Mouse (Mus musculus) limb, embryonic 10.5 days (tissue): ENCODE data around the gene Iffo1. TPM values are rescaled to one million over a fixed set of nuclear protein-coding genes. Genes with fewer than 3 reads are reported as not detected.
A peak's percentile ranks its signal among the peaks of the same experiment; 100 is the strongest.

Experiments used
- DNase-seq: peaks from one replicate; pipeline ENCODE4 v3.0.0-alpha.2; 2017; ENCODE audit warnings: low spot score
- H3K27ac ChIP-seq: fragments of 300-500 bp; sonication (generic); 2 replicates; pipeline ENCODE4 v1.5.1; 2016; ENCODE audit warnings: mild to moderate bottlenecking
- H3K27me3 ChIP-seq: fragments of 300-500 bp; sonication (generic); 2 replicates; pipeline ENCODE4 v1.6.1; 2016; ENCODE audit warnings: low read depth, mild to moderate bottlenecking; ENCODE audit not compliant: poor library complexity, severe bottlenecking
- H3K36me3 ChIP-seq: fragments of 300-500 bp; sonication (generic); 2 replicates; pipeline ENCODE4 v1.6.1; 2016; ENCODE audit warnings: mild to moderate bottlenecking, moderate library complexity
- H3K4me1 ChIP-seq: fragments of 300-500 bp; sonication (generic); 2 replicates; pipeline ENCODE4 v1.6.1; 2016
- H3K4me3 ChIP-seq: fragments of 300-500 bp; sonication (generic); 2 replicates; pipeline ENCODE4 v1.5.1; 2016; ENCODE audit warnings: mild to moderate bottlenecking, moderate library complexity
- H3K9me3 ChIP-seq: fragments of 300-500 bp; sonication (generic); replicated peaks from 2 replicates; pipeline ENCODE4 v1.6.1; 2016; ENCODE audit warnings: mild to moderate bottlenecking
- WGBS: fragments of 180-500 bp; shearing (Covaris S2); methylation state at CpG from one replicate; pipeline ENCODE4 v1.1.7; 2016; 5-methylcytosine and 5-hydroxymethylcytosine counted together
- polyA plus RNA-seq: library from polyadenylated mRNA; unstranded; fragments of >200 nt; fragmentation: Nextera tagmentation; extraction: Ambion mirVana; gene quantifications from 2 replicates; pipeline ENCODE4 v1.2.1, GENCODE M21; 2016

Gene Iffo1
- polyA plus RNA-seq = 10.9 and 15.5 TPM in 2 replicates

GRCm38 (mm10) chr6:125145001-125145400 lies at the start of gene Iffo1:
TSS of gene Iffo1 (plus strand) at chr6:125145241.
- peaks cover 57% of the 10 kb centered on the region for H3K4me1 ChIP-seq
- H3K4me3 ChIP-seq = peak within 1 kb of the TSS; percentile 81
- under 1% methylated on average over 16 of the region's 16 CpGs for WGBS
- peak; percentile 89 for DNase-seq
- peak within 1 kb of the TSS; percentile 93 for H3K27ac ChIP-seq
- peaks cover 75% of the 10 kb centered on the region for H3K36me3 ChIP-seq
- no peaks in the 10 kb centered on the region for H3K27me3 ChIP-seq
- no peaks in the 10 kb centered on the region for H3K9me3 ChIP-seq

GRCm38 (mm10) chr6:125095391-125096278 lies 49.4 kb upstream of the Iffo1 start, which contains the start of gene Chd4:
TSS of gene Chd4 (plus strand) at chr6:125095981.
- H3K4me3 ChIP-seq = peak within 1 kb of the TSS; percentile 100
- H3K27me3 ChIP-seq = no peaks in the 10 kb centered on the region
- WGBS = 3% methylated on average over 41 of the region's 45 CpGs
- H3K4me1 ChIP-seq = peaks cover 54% of the 10 kb centered on the region
- no peaks in the 10 kb centered on the region for H3K9me3 ChIP-seq
- H3K36me3 ChIP-seq = peaks cover 36% of the 10 kb centered on the region
- peak within 1 kb of the TSS; percentile 97 for H3K27ac ChIP-seq
- peak; percentile 97 for DNase-seq

GRCm38 (mm10) chr6:125096279-125096596 lies 48.8 kb upstream of the Iffo1 start:
- WGBS = 3% methylated on average over 25 of the region's 32 CpGs

GRCm38 (mm10) chr6:125096597-125097345 lies 48.3 kb upstream of the Iffo1 start:
- peak overlapping the region; percentile 97 for H3K27ac ChIP-seq
- peak overlapping the region; percentile 100 for H3K4me3 ChIP-seq
- no peaks in the 10 kb centered on the region for H3K27me3 ChIP-seq
- peaks cover 62% of the 10 kb centered on the region for H3K4me1 ChIP-seq
- peak; percentile 68 for DNase-seq
- under 1% methylated on average over 43 of the region's 44 CpGs for WGBS
- H3K36me3 ChIP-seq = peaks cover 47% of the 10 kb centered on the region
- H3K9me3 ChIP-seq = no peaks in the 10 kb centered on the region

More at GRCm38 (mm10) chr6:125096279-125096596, 48.8 kb upstream of the Iffo1 start:
- Histone ChIP-seq H3K27ac (peak overlapping the region; percentile 97), H3K27me3 (no peaks in the 10 kb centered on the region), H3K9me3 (no peaks in the 10 kb centered on the region), H3K4me1 (peaks cover 57% of the 10 kb centered on the region), H3K4me3 (peak overlapping the region; percentile 100), H3K36me3 (peaks cover 42% of the 10 kb centered on the region)
- no peak for DNase-seq

- H3K27ac ChIP-seq = peak overlapping the region; percentile 97
- H3K4me1 ChIP-seq = peaks cover 66% of the 10 kb centered on the region
- 2% methylated on average over 12 of the region's 12 CpGs for WGBS
- H3K27me3 ChIP-seq = no peaks in the 10 kb centered on the region
- H3K36me3 ChIP-seq = peaks cover 53% of the 10 kb centered on the region
- no peak for DNase-seq
- H3K4me3 ChIP-seq = peak overlapping the region; percentile 100
- H3K9me3 ChIP-seq = no peaks in the 10 kb centered on the region
Observed at GRCm38 (mm10) chr6:125097346-125097689, 47.7 kb upstream of the Iffo1 start.

GRCm38 (mm10) chr6:125097951-125098350 lies 47.1 kb upstream of the Iffo1 start:
- Histone ChIP-seq H3K4me1 (peaks cover 68% of the 10 kb centered on the region), H3K27ac (peak overlapping the region; percentile 97; the same call in 1 of the 2 replicates), H3K4me3 (peak overlapping the region; percentile 100), H3K36me3 (peaks cover 59% of the 10 kb centered on the region), H3K9me3 (no peaks in the 10 kb centered on the region), H3K27me3 (no peaks in the 10 kb centered on the region)
- DNase-seq = no peak
- WGBS = 66% methylated on average over 8 of the region's 8 CpGs

- Histone ChIP-seq H3K27ac (peak overlapping the region; percentile 50), H3K27me3 (no peaks in the 10 kb centered on the region), H3K9me3 (no peaks in the 10 kb centered on the region), H3K36me3 (peaks cover 65% of the 10 kb centered on the region), H3K4me1 (peaks cover 68% of the 10 kb centered on the region), H3K4me3 (peak overlapping the region; percentile 100)
- no peak for DNase-seq
- 73% methylated on average over 3 of the region's 3 CpGs for WGBS
Observed at GRCm38 (mm10) chr6:125098513-125098912, 46.5 kb upstream of the Iffo1 start.

GRCm38 (mm10) chr6:125099421-125099971 lies 45.5 kb upstream of the Iffo1 start:
- Histone ChIP-seq H3K9me3 (no peaks in the 10 kb centered on the region), H3K36me3 (peaks cover 74% of the 10 kb centered on the region), H3K4me1 (peaks cover 68% of the 10 kb centered on the region), H3K4me3 (peak overlapping the region; percentile 100), H3K27me3 (no peaks in the 10 kb centered on the region), H3K27ac (peak overlapping the region; percentile 70)
- DNase-seq = no peak
- 63% methylated on average over 5 of the region's 5 CpGs for WGBS

- no peak overlapping the region for H3K27ac ChIP-seq
- 68% methylated on average over 9 of the region's 9 CpGs for WGBS
- H3K4me1 ChIP-seq = peaks cover 55% of the 10 kb centered on the region
- peak overlapping the region; percentile 100; the same call in 1 of the 2 replicates for H3K4me3 ChIP-seq
- peak; percentile 59 for DNase-seq
- H3K36me3 ChIP-seq = peaks cover 94% of the 10 kb centered on the region
- H3K9me3 ChIP-seq = no peaks in the 10 kb centered on the region
- H3K27me3 ChIP-seq = no peaks in the 10 kb centered on the region
Observed at GRCm38 (mm10) chr6:125101444-125101843, 43.6 kb upstream of the Iffo1 start.

GRCm38 (mm10) chr6:125104223-125104622 lies 40.8 kb upstream of the Iffo1 start:
- peaks cover 100% of the 10 kb centered on the region for H3K36me3 ChIP-seq
- H3K9me3 ChIP-seq = no peaks in the 10 kb centered on the region
- H3K4me3 ChIP-seq = no peak overlapping the region
- 95% methylated on average over 4 of the region's 4 CpGs for WGBS
- H3K27ac ChIP-seq = no peak overlapping the region
- DNase-seq = no peak
- peaks cover 31% of the 10 kb centered on the region for H3K4me1 ChIP-seq
- no peaks in the 10 kb centered on the region for H3K27me3 ChIP-seq

GRCm38 (mm10) chr6:125107705-125108104 lies 37.3 kb upstream of the Iffo1 start:
- Histone ChIP-seq H3K27ac (no peak overlapping the region), H3K9me3 (no peaks in the 10 kb centered on the region), H3K36me3 (peaks cover 100% of the 10 kb centered on the region), H3K4me3 (no peak overlapping the region), H3K4me1 (no peaks in the 10 kb centered on the region), H3K27me3 (no peaks in the 10 kb centered on the region)
- no peak for DNase-seq
- WGBS = 96% methylated on average over 2 of the region's 2 CpGs

- 83% methylated on average over 14 of the region's 14 CpGs for WGBS
- H3K9me3 ChIP-seq = no peaks in the 10 kb centered on the region
- no peak overlapping the region for H3K4me3 ChIP-seq
- H3K27me3 ChIP-seq = no peaks in the 10 kb centered on the region
- no peaks in the 10 kb centered on the region for H3K4me1 ChIP-seq
- H3K27ac ChIP-seq = no peak overlapping the region
- DNase-seq = no peak
- peaks cover 100% of the 10 kb centered on the region for H3K36me3 ChIP-seq
Observed at GRCm38 (mm10) chr6:125109371-125109770, 35.7 kb upstream of the Iffo1 start.
